ENCODE assay signal across 25 mouse cellular contexts in the genomic region with DNA sequence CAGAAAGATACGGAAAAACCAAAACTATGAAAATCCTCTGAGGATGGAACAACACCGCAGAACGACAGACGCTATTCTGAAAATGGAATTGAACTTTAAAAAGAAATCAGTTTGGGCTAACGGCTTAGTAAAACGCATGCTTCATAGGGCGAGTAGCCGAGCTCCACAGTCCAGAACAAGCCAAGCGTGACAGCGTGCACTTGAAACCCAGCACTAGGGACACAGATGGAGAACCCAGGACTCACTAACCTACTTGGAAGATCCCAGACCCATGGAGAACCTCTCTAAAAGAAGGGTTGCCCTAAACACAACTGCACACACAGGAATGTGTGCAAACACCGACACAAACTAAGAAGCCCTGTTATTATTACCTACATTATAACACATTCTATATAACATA.
DNase-seq lines count a peak whose midpoint lies in the region; ATAC-seq and TF ChIP-seq lines count a peak whose summit lies in the region.
"Had no signal": no experiment of that assay in that cellular context is flagged by ENCODE, and none has a peak within 500 bp of the region (broad histone marks: within the 10 kb centered on the region; RNA-seq: fewer than 3 reads in every experiment).

No protein-coding gene starts in this region.

- H3K4me1 ChIP-seq in kidney, adult 2 months (ENCODE audit: control insufficient read depth, insufficient read depth, low read length): peaks cover 5% of the 10 kb centered on the region
- no peaks in the 10 kb centered on the region for H3K4me1 ChIP-seq in kidney, embryonic 14.5 days (ENCODE audit: control insufficient read depth, insufficient read depth, low read length)
- peaks cover 10% of the 10 kb centered on the region for H3K4me1 ChIP-seq in kidney, embryonic 16.5 days (ENCODE audit: insufficient read depth, low read length)
- H3K4me1 ChIP-seq in midbrain, embryonic 11.5 days (ENCODE audit: control insufficient read depth, insufficient read depth, low read length): no peaks in the 10 kb centered on the region
- H3K4me1 ChIP-seq in midbrain, embryonic 16.5 days (ENCODE audit: control insufficient read depth, insufficient read depth, low read length): no peaks in the 10 kb centered on the region; the same call in 1 of the 2 replicates
- H3K4me1 ChIP-seq: embryonic facial prominence, embryonic 12.5 days; forebrain, embryonic 12.5 days had no signal

- no peak for TF ChIP-seq CTCF in kidney, adult 2 months (conservative IDR thresholded peaks at IDR 0.05; ENCODE audit: insufficient read depth, insufficient read length, low read depth, low read length)

- no peak overlapping the region for H3K27ac ChIP-seq in kidney, adult 2 months (ENCODE audit: insufficient read depth, low read depth, low read length)
- no peak overlapping the region for H3K27ac ChIP-seq in kidney, embryonic 14.5 days (ENCODE audit: low read depth, low read length)
- no peak overlapping the region for H3K27ac ChIP-seq in kidney, embryonic 16.5 days (ENCODE audit: low read length)
- H3K27ac ChIP-seq in midbrain, embryonic 11.5 days (ENCODE audit: low read depth, low read length): no peak overlapping the region
- H3K27ac ChIP-seq in midbrain, embryonic 16.5 days (ENCODE audit: low read length): no peak overlapping the region
- H3K27ac ChIP-seq: embryonic facial prominence, embryonic 10.5 days; embryonic facial prominence, embryonic 12.5 days; forebrain, embryonic 10.5 days; forebrain, embryonic 12.5 days had no signal

- WGBS in kidney, adult 2 months: 60% methylated on average over 11 of the region's 11 CpGs
- WGBS in kidney, embryonic 14.5 days: 60% methylated on average over 11 of the region's 11 CpGs
- WGBS in kidney, embryonic 16.5 days: 61% methylated on average over 11 of the region's 11 CpGs
- 78% methylated on average over 11 of the region's 11 CpGs for WGBS in midbrain, embryonic 11.5 days
- WGBS in midbrain, embryonic 16.5 days: 77% methylated on average over 11 of the region's 11 CpGs

- DNase-seq in kidney, adult 2 months: peak; percentile 48
- no peak for DNase-seq in kidney, adult 18-20 months
- DNase-seq in kidney, postnatal 4 days: no peak
- DNase-seq in kidney, adult 11 months: no peak
- DNase-seq in midbrain, embryonic 11.5 days (ENCODE audit: low spot score, missing footprints): peak; percentile 69
- DNase-seq: adrenal gland, adult 8-10 months; adrenal gland, postnatal 14 days; adrenal gland, postnatal 36 days; B cell, adult 2 months; cerebellum, adult 11-12 months; cerebellum, adult 2 months; cerebellum, adult 9-10 months had no signal

- no peak overlapping the region for H3K9ac ChIP-seq in kidney, embryonic 14.5 days (ENCODE audit: low read depth, low read length)
- no peak overlapping the region for H3K9ac ChIP-seq in kidney, embryonic 16.5 days (replicated peaks; ENCODE audit: low read length)
- H3K9ac ChIP-seq in midbrain, embryonic 11.5 days (ENCODE audit: low read length): no peak overlapping the region
- no peak overlapping the region for H3K9ac ChIP-seq in midbrain, embryonic 16.5 days (ENCODE audit: low read depth, low read length)
- H3K9ac ChIP-seq: embryonic facial prominence, embryonic 12.5 days; forebrain, embryonic 12.5 days had no signal

- H3K4me3 ChIP-seq in kidney, adult 2 months (ENCODE audit: insufficient read depth, low read depth, low read length): no peak overlapping the region
- no peak overlapping the region for H3K4me3 ChIP-seq in kidney, embryonic 14.5 days (ENCODE audit: low read length)
- no peak overlapping the region for H3K4me3 ChIP-seq in kidney, embryonic 16.5 days (ENCODE audit: low read length)
- no peak overlapping the region for H3K4me3 ChIP-seq in midbrain, embryonic 11.5 days (ENCODE audit: low read depth, low read length)
- no peak overlapping the region for H3K4me3 ChIP-seq in midbrain, embryonic 16.5 days (ENCODE audit: low read depth, low read length)
- H3K4me3 ChIP-seq: embryonic facial prominence, embryonic 10.5 days; embryonic facial prominence, embryonic 12.5 days; forebrain, embryonic 10.5 days; forebrain, embryonic 12.5 days had no signal

- H3K4me2 ChIP-seq in kidney, embryonic 14.5 days (replicated peaks; ENCODE audit: low read depth, low read length): no peak overlapping the region
- no peak overlapping the region for H3K4me2 ChIP-seq in kidney, embryonic 16.5 days (replicated peaks; ENCODE audit: low read depth, low read length)
- no peak overlapping the region for H3K4me2 ChIP-seq in midbrain, embryonic 11.5 days
- H3K4me2 ChIP-seq in midbrain, embryonic 16.5 days (ENCODE audit: low read length): no peak overlapping the region
- H3K4me2 ChIP-seq: embryonic facial prominence, embryonic 12.5 days; forebrain, embryonic 12.5 days had no signal

- no peaks in the 10 kb centered on the region for H3K36me3 ChIP-seq in kidney, adult 2 months (ENCODE audit: control insufficient read depth, insufficient read depth, low read length)
- H3K36me3 ChIP-seq in kidney, embryonic 14.5 days (ENCODE audit: control insufficient read depth, insufficient read depth, low read length): no peaks in the 10 kb centered on the region
- H3K36me3 ChIP-seq in kidney, embryonic 16.5 days (ENCODE audit: insufficient read depth, low read length): no peaks in the 10 kb centered on the region
- no peaks in the 10 kb centered on the region for H3K36me3 ChIP-seq in midbrain, embryonic 11.5 days (ENCODE audit: control insufficient read depth, insufficient read depth, low read length)
- no peaks in the 10 kb centered on the region for H3K36me3 ChIP-seq in midbrain, embryonic 16.5 days (ENCODE audit: control insufficient read depth, insufficient read depth, low read length)
- H3K36me3 ChIP-seq: embryonic facial prominence, embryonic 10.5 days; embryonic facial prominence, embryonic 12.5 days; forebrain, embryonic 10.5 days; forebrain, embryonic 12.5 days had no signal

- no peaks in the 10 kb centered on the region for H3K27me3 ChIP-seq in kidney, adult 2 months (replicated peaks; ENCODE audit: control insufficient read depth, insufficient read depth, low read length)
- no peaks in the 10 kb centered on the region for H3K27me3 ChIP-seq in kidney, embryonic 14.5 days (ENCODE audit: control insufficient read depth, insufficient read depth, low read length)
- no peaks in the 10 kb centered on the region for H3K27me3 ChIP-seq in kidney, embryonic 16.5 days (ENCODE audit: insufficient read depth, low read length)
- no peaks in the 10 kb centered on the region for H3K27me3 ChIP-seq in midbrain, embryonic 11.5 days (ENCODE audit: control insufficient read depth, insufficient read depth, low read length)
- no peaks in the 10 kb centered on the region for H3K27me3 ChIP-seq in midbrain, embryonic 16.5 days (ENCODE audit: control insufficient read depth, insufficient read depth, low read depth, low read length)
- H3K27me3 ChIP-seq: CH12.LX; embryonic facial prominence, embryonic 12.5 days; forebrain, embryonic 12.5 days; Patski had no signal

- no peaks in the 10 kb centered on the region for H3K9me3 ChIP-seq in kidney, embryonic 14.5 days (ENCODE audit: control insufficient read depth, low read length)
- no peaks in the 10 kb centered on the region for H3K9me3 ChIP-seq in kidney, embryonic 16.5 days (ENCODE audit: low read length)
- H3K9me3 ChIP-seq in midbrain, embryonic 11.5 days (ENCODE audit: control insufficient read depth, low read length): no peaks in the 10 kb centered on the region
- H3K9me3 ChIP-seq in midbrain, embryonic 16.5 days (replicated peaks; ENCODE audit: control insufficient read depth, low read length, poor library complexity, severe bottlenecking): no peaks in the 10 kb centered on the region
- H3K9me3 ChIP-seq: embryonic facial prominence, embryonic 10.5 days; embryonic facial prominence, embryonic 12.5 days; forebrain, embryonic 10.5 days; forebrain, embryonic 12.5 days; G1E had no signal

- no peak for TF ChIP-seq POLR2A in kidney, adult 2 months (IDR thresholded peaks at IDR 0.05; ENCODE audit: low read depth, low read length)

- ATAC-seq in kidney, embryonic 14.5 days (ENCODE audit: low FRiP score, low TSS enrichment): 0 out of 2 replicates have a peak, but pooled peaks have one; percentile 74
- 0 out of 2 replicates have a peak, but pooled peaks have one; percentile 58 for ATAC-seq in kidney, embryonic 16.5 days (ENCODE audit: low FRiP score, low TSS enrichment)
- no peak for ATAC-seq in midbrain, embryonic 11.5 days (ENCODE audit: low FRiP score)
- no peak for ATAC-seq in midbrain, embryonic 16.5 days
- ATAC-seq: activated CD4-positive, CD25-positive, alpha-beta regulatory T cell, adult 4 months; CD4-positive, CD25-positive, alpha-beta regulatory T cell, adult 4 months; forebrain, embryonic 14.5 days; Patski had no signal

Comparison
In these comparisons a context has a peak if more than half of its experiments do, and no peak if none do; other contexts are left out.
1. DNase-seq: peak in kidney, adult 2 months (single experiment) and midbrain, embryonic 11.5 days (single experiment); none in kidney, adult 18-20 months (single experiment), kidney, postnatal 4 days (0 of 2) and kidney, adult 11 months (single experiment).
2. ATAC-seq: peak in kidney, embryonic 14.5 days (single experiment) and kidney, embryonic 16.5 days (single experiment); none in midbrain, embryonic 11.5 days (single experiment) and midbrain, embryonic 16.5 days (single experiment).